Mouse (Mus musculus): ENCODE results near the gene Parm1.

Gene Parm1

DNA sequence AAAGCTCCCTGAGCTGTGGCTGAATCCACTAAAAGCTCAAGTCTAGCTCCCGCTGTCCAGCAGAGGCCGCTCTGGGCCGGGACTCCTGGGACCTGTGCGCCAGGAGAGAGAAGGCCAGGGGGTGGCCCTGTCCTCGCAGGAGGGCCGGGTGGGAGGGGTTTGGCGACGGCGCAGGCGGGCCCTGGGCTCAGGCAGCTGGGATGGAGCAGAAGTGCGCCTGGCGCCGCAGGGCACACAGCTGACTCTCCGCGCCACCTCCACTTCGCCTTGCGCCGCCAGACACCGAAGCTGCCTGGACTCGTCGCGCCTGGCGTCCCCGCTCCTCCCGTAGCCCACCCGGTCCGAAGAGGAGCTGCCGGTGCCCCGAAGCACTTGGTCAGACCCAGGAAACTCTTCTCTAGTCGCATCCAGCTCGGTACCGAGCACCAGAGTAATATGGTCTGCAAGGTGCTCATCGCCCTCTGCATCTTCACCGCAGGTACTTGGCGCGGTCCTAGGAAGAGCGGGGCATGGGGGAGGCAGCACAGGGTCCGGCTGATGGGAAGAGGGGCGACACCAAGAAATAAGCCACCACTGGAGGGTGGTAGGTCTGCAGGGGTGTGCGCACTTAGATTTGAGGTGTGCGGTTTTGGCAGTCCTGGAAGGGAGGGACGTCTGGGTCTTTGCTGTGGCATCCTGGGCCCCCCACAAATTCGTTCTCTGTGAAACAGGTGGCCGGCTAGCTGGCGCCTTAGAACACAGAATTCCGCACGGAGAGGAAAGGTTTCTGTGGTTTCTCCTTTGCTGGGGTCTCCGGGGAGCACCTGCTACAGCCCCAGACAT is at the start of gene Parm1:
Gene Parm1 (plus strand): TSS at position 136 of the 822 bp plus-strand sequence.
- in situ Hi-C loops (cut with MboI, MseI), result no loop called here

DNA sequence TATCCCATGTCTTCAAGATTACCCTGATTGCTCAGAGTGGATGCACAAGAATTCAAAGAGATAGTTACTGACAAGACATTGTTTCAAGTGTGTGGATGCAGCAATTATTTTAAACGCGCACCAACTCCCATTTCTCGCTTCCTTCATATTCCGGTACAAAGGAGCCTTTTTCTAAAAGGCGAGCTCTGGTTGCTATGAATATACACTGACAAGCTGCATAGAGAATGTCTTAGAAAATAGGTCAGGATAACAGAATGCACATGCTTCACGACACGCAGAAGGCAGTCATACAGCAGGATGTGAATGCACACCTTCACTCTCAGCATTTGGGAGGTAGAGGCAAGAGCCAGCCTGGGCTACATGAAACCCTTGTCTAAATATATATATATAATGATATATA is 42.2 kb upstream of the Parm1 start:
- in situ Hi-C loops (cut with MboI, MseI), result no loop called here

DNA sequence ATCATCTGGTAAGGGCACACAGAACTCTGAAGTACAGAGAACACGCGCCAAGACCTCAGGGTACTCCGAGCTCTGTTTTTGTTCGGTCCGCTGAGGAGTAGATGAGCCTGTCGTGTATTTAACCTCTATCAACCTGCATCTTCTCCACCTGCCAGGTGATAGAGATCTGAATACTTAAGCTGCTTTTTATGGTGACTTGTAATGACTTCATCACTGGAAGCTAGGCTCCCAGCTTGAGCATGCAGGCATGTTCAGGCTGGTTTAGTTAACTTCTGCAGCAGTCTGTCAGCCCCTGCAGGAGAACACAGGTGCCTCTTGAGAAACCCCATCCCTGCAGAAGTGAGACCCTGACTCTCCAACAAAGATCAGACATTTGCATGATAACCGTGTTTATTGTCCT is 40.6 kb upstream of the Parm1 start:
- in situ Hi-C loops (cut with MboI, MseI), result no loop called here

DNA sequence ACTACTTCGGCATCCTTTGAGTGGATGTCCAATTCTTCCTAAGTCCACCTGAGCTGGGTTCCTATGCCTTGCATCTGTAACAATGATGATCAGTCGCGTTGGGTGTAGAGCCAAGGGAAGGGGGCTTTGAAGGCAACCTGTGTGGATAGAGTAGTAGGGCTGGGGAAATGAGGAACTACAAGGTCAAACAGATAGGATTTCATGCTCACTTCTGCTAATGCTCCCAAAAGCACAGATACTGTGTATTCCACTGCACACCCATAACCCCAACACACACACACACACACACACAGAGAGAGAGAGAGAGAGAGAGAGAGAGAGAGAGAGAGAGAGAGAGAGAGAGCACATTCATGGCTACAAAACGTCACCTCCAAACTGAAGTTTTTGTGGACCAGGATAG is 38.7 kb upstream of the Parm1 start:
- in situ Hi-C loops (cut with MboI, MseI), result no loop called here

DNA sequence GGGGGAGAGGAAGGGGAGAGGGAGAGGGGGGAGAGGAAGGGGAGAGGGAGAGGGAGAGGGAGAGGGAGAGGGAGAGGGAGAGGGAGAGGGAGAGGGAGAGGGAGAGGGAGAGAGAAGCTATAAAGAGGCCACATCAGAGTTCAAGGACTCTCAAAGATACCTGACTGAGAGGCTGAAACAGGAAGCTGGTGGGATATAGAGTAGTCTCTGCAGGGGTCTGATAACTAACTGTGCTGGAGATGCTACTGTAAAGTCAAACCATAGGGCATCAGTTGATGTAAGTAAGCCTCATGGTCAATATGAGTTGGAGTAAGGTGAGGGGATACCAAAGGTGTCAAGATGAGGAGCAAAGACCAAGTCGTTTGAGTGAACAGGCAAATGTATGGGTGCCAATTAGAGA is 37.3 kb upstream of the Parm1 start:
- in situ Hi-C loops (cut with MboI, MseI), result loop anchor here (5.0 kb wide), 1 partner anchor 97 kb away; no protein-coding TSS in a partner anchor

DNA sequence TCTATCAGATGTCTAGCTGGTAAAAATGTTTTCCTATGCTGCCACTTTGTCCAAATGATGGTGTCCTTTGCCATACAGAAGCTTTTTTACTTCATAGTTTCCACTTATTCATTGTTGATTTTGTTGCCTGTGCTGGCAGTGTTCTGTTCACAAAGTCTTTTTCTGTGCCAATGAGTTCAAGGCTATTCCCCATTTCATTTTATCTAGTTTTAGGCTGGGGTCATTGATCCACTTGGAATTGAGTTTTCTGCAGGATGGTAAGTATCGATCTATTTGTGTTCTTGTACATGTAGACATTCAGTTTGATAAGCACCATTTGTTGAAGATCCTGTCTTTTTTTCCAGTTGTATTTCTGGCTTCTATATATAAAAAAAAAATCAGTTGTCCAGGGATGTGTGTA is 33.1 kb upstream of the Parm1 start:
- in situ Hi-C loops (cut with MboI, MseI), result loop anchor here (5.0 kb wide), 1 partner anchor 93 kb away; no protein-coding TSS in a partner anchor

DNA sequence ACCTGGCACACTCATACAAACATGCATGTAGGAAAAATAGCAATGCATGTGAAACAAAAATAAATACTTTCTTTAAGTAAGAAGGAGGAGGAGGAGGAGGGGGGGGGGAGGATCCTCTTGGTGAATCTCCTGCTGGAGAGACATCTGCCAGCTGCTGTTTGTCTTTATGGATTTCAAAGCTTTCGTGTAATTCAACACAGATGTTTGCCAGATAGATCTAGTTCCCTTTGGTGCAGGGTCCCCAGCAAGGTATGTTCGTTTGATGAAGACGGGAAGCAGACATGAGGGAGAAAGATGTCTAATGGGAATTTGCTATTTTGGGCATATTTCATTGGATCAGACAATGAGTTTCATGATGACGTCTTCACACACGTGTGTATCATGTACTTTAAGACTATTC is 23.0 kb upstream of the Parm1 start:
- in situ Hi-C loops (cut with MboI, MseI), result no loop called here

DNA sequence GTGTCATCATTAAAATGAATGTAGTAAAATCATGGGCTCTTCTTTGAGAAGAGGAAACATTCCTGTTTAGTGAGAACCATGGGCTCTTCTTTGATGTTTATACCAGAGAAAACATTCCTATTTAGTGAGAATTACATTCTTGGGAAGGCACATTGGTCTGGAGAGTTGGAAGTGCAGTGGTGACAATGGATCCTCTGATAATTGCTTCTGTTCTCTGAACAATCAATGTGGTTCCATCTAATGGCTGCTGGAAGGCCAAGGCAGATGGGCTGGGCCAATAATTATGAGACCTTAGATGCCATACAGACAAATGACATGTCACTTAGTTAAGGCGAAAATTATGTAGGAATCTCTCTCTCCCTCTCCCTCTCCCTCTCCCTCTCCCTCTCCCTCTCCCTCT is 16.1 kb upstream of the Parm1 start:
- in situ Hi-C loops (cut with MboI, MseI), result no loop called here

DNA sequence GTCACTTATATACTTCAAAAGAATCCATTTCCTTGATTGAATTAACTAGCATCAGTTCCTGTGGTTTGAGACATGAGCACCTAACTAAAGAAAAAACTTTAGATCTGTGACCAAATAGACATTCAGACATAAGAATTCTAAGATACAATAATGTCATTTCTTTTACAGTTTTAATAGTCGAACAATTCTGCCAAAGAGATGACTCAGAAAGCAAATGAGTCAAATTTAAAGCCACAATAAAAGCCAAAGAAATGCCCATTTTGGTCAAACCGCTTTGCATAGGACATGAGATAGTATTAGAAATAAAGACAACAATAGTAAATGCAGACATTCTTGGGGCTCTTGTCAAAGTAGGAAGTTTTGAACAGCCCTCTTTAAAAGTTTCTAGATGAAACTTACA is 15.0 kb upstream of the Parm1 start:
- in situ Hi-C loops (cut with MboI, MseI), result no loop called here

DNA sequence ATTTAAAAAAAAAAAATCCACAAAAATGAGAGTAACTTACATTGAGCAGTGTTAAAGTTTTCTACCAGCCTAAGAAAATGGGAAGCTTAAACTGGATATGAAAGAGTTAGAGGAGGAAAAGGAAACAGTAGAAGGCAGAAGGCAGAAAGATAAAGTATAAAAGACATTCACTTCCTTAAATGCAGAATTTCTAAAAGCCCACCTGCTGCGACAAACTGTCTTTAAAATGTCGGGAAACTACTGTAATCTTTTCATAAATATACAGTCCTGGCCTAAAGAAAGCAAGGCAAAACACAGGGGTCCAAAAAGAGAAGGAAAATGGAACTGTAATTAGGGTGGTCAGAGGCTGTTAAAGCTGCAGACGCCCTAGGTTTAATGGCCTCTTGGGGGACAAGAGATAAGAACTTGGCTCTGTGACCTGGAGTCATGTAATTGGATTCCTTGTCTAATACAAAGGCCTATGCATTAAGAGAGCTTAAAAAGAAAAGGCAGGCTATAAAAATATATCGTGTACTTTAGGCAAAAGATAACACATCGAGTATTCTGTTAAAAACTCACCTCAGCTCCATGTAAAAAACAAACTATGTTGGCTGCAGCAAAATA is 13.0 kb upstream of the Parm1 start:
- in situ Hi-C loops (cut with MboI, MseI), result no loop called here

DNA sequence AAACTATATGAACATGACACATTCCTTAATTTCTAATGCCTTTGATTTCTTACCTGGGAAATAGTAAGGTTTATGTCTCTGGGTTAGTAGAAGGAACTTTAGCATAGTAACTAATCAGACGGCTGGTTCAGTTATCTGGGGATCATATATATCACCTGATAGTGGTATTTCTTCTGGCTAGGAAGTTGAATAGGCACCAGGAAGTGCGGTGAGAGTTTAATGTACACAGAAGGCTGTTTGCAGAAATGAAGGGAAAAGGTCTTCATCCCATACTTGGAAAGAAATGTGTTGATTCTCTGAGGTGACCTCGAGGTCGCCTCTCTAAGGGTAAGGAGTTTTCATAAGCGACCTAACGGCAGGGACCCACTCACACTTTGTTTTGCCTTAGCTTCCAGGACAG is 338 bp upstream of the Parm1 start:
- in situ Hi-C loops (cut with MboI, MseI), result no loop called here

DNA sequence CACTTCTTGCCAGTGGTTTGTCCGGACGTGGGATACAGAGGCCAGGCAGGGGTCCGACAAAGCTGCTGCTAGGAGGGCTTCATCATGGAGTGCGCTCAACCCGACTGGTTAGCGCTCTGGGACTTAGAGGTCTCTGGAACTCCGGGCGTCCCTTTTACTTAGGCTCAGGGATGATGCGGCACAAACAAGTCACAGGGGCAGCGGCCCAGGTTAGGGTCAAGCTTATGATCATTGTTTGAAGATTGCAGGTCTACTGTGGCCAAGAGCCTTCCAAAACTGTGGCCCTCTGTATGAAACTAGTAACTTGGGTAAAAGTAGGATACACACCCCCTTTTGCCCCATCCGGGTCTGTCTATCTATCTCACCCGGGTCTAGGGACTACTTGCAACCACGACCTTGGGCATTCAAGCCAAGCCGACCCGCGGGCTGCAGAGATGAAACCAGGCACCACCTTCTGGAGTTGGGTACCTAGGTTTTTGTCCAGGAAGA is 931 bp downstream of the Parm1 start:
- in situ Hi-C loops (cut with MboI, MseI), result no loop called here

DNA sequence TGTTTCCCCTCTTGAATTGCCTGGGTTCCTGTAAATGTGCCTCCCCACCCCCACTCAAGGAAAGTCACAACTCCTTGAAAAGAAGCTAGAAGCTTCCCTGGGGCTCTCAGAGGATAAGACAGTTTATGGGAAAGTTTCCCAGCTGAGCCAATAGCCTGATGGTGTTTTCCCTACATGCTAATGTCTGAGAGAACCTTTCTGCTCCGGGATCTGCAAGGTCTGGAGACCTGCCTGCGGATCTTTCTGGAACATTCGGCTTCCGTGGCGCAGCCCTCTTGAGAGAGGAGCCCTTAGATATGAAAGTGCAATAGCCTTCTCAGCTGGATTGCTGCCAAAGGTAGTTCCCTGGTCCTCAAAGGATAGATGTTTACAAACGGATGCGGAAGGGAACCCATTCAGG is 1.5 kb downstream of the Parm1 start:
- in situ Hi-C loops (cut with MboI, MseI), result no loop called here

DNA sequence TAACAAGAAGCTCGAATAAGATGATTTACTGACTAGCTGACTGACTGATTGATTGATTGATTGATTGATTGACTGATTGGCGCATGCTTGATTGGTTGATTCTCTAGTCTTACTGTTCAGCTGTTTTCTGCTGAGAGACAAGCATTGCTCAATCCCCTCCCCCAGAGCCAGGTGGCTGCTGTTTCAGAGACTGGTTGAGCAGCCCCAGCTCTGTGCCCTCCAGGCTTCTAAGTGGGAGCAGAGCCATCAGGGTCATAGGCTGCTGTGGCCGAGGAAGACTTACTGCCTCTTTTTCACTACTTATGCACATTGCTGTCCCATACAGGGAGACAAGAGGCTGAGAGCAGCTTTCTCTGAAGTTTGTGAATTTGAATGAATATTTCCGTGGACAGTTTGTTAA is 2.1 kb downstream of the Parm1 start:
- in situ Hi-C loops (cut with MboI, MseI), result no loop called here

DNA sequence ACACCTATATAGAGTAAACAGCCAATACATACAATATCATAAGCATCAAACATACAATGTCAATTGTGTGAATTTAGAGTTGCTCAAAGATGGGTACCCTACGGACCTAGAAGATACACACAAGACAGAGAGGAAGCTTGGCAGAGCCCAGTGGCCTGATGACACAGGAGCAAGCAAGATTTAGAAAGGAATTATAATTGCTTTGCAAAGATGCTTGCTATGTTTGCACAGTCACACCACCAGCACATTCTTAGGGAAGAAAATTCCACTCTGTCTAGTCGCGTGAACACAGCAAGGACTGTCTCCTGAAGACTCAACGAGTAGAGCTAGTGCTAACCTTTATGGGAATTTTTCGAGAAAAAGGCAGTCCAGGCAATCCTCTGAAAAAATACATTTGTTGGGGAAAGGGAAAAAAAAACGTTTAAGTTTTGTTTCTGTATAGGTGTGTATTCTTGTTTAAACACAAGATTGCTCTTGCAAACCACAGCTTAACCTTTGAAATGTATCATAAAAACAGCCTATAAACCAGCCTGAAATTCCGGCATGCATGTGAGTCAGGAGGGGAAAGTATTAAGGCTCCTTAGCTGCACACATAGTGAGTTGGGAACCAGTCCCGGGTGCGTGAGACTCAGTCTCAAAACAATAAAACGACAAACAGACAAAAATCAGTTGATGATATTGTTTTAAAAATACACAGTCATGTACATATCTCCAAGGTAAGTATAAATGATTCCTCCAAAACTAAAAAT is 15.5 kb downstream of the Parm1 start:
- in situ Hi-C loops (cut with MboI, MseI), result no loop called here

DNA sequence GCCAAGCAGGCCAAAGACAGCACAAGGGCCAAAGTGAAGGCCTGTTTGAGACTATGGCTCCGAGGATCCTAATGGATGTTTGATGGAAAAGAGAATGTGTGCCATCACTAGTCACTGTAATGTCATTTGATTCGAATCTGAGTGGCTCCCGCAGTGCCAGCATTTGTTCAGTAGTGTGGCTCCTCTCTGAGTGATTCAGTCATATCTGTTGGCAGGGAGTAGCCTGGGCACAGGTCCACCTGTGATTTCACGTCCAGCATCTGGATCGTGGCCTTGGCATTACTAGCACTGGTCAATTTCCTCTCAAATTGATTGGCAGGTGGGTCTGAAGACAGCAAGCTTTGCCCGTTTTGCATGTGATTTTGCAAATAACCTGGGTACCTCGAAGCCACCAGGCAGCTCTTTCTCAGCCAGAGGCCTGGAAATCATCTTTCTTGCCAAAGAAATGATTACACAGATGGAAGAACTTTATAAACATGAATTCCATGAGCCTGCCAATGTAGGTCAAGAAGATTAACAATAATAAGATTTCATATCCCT is 41.7 kb downstream of the Parm1 start:
- in situ Hi-C loops (cut with MboI, MseI), result no loop called here

DNA sequence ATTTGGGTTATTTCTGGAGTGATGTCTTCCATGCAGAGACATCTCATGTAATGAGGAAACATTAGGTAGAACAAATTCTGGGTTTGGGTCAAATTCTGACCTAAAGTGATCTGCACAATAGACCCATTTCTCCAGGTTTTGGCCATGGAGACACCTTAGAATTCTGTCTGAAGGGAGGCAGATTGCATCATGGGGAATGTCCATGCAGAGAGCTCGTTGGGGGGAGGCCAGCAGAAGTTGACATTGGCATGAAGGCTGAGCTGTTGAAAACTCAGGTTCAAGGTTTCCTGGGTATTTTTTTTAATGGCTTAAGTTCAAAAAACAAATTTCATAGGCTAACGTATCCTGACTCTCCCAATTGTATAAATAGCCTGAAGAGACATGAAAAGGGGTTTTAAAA is 42.3 kb downstream of the Parm1 start:
- in situ Hi-C loops (cut with MboI, MseI), result no loop called here

DNA sequence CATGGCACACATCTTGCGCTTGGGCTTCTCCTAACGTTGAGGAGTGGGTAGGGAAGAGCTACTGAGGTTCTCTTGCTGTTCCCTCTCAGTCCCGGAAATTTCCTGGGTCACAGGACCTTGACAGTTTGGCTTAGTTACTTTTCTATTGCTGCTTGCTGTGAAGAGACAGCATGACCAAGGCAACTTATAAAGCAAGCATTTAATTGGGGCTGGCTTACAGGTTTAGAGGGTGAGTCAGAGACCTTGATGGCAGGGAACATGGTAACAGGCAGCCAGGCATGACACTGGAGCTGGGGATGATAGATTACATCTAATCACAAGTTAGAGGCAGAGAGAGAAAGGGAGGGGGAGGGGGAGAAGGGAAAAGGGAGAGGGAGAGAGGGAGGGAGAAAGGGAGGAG is 44.0 kb downstream of the Parm1 start:
- in situ Hi-C loops (cut with MboI, MseI), result no loop called here

DNA sequence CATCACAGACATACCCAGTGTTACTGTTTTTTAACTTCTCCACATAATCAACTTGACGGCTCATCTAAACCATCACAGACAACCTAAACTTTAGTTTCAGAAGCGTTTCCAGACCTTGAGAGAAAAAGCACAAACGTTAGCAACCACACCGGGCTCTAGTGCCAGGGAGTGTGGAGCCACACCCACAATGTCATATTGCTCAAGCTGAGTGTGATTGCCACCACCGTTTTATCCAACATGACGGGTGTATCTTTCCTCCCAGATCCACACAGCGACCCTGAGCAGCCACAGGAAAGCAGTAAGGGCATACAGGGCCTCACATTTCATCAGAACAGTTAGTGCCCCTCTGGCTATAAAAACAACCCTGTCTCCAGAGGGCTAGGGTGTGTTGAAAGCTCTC is 45.1 kb downstream of the Parm1 start:
- in situ Hi-C loops (cut with MboI, MseI), result no loop called here

DNA sequence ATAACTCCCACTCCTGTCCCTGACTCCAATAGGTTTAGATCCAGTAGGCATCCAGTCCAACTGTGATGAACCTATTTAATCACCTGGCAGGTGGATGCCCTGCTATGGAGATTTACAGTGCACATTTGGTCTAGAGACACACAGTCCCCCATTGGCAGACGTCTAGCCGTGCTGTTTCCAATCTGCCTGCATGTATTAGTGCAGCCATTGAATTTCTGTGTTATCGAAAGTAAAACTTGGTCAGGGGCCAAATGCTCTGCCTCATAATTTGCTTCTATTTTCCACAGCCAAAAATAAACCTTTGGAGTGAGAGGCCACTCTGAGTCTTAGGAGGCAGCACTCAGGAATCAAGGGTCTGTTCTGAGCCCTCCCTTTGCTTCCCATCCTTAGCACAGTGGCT is 46.6 kb downstream of the Parm1 start:
- in situ Hi-C loops (cut with MboI, MseI), result no loop called here

DNA sequence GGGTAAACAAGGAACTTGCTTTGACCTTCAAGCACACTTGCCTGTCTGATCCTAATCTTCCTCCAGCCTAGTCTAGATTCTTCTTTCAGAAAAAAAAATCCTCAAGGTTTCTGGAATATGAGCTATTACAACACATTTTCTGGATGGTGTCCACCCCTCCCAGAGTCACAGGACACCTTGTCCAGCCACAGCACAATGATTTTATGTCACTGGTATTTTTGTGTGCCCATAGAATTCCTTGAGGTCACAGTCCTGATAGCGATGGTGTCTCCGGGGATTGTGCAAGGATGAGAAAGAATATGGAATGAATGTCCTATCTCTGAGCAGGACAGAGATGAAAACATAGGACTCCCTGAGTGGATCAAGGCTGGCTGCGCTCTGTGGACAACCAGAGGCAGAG is 48.0 kb downstream of the Parm1 start:
- in situ Hi-C loops (cut with MboI, MseI), result no loop called here

DNA sequence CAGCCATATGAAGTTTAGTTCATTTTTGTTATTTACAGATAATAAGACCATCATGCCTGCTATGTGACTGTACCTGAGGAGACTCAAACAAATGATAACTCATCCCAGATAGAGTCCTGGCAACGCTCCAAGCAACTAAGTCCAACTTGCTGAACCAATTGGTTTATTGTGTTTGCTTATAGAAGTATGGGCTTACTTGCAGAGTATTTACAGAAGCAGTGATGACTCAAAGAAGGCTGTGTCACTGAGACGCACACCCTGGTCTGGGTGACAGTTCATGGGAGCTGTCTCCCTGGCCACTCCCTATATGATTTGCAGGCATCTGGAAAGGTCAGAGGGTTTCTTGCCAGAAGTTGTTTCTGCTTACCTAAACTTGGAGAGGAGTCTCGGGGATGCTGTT is 49.2 kb downstream of the Parm1 start:
- in situ Hi-C loops (cut with MboI, MseI), result no loop called here
